Mouse (Mus musculus): Measurements from ENCODE around the gene Plcb1. TPM values are rescaled to one million over a fixed set of nuclear protein-coding genes. Genes with fewer than 3 reads are reported as not detected.

Gene Plcb1
- polyA plus RNA-seq, 1 experiment from 2014 or later: 7.0 TPM

DNA sequence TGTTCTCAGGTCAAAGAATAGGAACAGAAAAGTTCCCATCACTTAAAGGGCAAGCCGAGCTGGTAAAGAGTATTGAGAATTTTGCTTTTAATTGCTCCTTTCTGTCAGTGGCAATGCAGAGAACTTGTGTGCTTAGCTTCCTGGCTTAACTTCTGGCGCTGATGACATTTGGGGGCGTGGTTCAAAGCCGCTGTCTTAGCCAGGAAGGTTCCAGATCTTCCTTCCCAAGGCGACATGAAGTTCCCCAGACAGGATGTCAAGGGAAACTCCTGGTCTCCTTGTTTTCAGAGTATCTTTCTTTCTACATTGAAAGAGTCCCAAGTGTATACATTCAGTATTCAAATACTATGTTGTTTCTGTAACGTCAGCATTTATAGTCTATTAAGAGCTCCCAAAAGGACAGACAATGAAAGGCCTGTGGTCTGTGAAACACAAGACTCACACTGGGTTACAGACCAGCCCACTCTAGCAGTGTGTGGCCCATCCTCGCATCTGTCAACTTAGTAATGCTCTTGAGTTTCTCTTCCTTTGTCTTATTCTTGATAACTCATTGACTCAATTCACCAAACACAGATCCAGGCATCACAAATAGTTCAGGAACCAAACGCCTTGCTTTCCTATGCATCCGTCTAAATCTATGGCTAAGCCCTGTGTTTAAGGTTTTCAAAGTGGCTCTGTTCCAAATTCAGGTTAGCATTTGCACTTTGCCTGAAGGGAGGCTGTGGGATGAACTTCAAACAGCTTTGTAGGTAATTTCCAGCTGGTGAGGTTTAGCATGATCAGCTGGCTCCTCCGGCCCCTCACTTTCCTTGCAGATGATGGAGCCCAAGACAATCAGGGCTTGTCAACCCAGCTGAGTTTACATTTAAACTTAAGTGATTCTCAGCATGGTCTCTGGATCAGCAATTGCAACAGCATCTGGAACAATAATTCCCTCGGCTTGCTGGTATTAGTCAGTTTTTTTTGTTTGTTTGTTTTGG lies 418.6 kb downstream of the Plcb1 start:
- Histone ChIP-seq H3K4me1 (ENCODE audit: control insufficient read depth, insufficient read depth, low read length) (no peaks in the 10 kb centered on the region), H3K36me3 (replicated peaks; ENCODE audit: control insufficient read depth, insufficient read depth, low read depth, low read length) (no peaks in the 10 kb centered on the region), H3K9ac (replicated peaks; ENCODE audit: low read length) (no peak overlapping the region), H3K4me3 (ENCODE audit: low read depth, low read length) (no peak overlapping the region), H3K4me2 (ENCODE audit: low read depth, low read length) (no peak overlapping the region), H3K27me3 (ENCODE audit: control insufficient read depth, insufficient read depth, low read length) (no peaks in the 10 kb centered on the region), H3K9me3 (replicated peaks; ENCODE audit: control insufficient read depth, low read length) (no peaks in the 10 kb centered on the region), H3K27ac (replicated peaks; ENCODE audit: low read depth, low read length) (no peak overlapping the region)
- ATAC-seq (replicated peaks; ENCODE audit: insufficient number of reproducible peaks, low FRiP score, low TSS enrichment, low read depth): no peak
- WGBS: 82% methylated on average over 11 of the region's 11 CpGs
- DNase-seq (ENCODE audit: low spot score): peak; percentile 13

DNA sequence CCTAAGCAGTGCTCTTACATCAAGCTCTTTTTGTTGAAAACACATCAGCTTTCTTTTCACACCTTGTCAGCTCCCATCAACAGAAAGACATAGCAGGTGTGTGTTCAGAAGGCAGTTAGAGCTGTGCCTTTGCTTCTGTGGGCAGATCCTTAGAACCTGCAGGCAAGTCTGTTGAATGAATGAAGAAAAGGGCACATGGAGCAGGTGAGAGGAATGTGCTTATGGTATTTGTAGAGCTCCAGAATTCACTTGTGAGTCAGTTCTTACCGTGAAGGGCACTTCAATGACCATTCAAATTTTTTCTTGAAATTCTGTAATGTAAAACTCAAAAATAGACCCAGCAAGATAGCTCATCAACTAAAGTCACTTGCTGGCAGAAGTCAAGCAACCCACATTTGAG lies 423.0 kb downstream of the Plcb1 start:
- ATAC-seq (replicated peaks; ENCODE audit: insufficient number of reproducible peaks, low FRiP score, low TSS enrichment, low read depth) (no peak), DNase-seq (ENCODE audit: low spot score) (no peak)
- no peak overlapping the region for H3K4me2 ChIP-seq (ENCODE audit: low read depth, low read length)
- H3K4me1 ChIP-seq (ENCODE audit: control insufficient read depth, insufficient read depth, low read length): no peaks in the 10 kb centered on the region
- no peaks in the 10 kb centered on the region for H3K36me3 ChIP-seq (replicated peaks; ENCODE audit: control insufficient read depth, insufficient read depth, low read depth, low read length)
- WGBS: 91% methylated on average over 1 of the region's 1 CpGs
- H3K27me3 ChIP-seq (ENCODE audit: control insufficient read depth, insufficient read depth, low read length): no peaks in the 10 kb centered on the region
- no peak overlapping the region for H3K4me3 ChIP-seq (ENCODE audit: low read depth, low read length)
- H3K9me3 ChIP-seq (replicated peaks; ENCODE audit: control insufficient read depth, low read length): no peaks in the 10 kb centered on the region
- H3K9ac ChIP-seq (replicated peaks; ENCODE audit: low read length): no peak overlapping the region
- H3K27ac ChIP-seq (replicated peaks; ENCODE audit: low read depth, low read length): no peak overlapping the region

GRCm38 (mm10) chr2:135214746-135215448 lies 429.0 kb downstream of the Plcb1 start:
- ATAC-seq (replicated peaks; ENCODE audit: insufficient number of reproducible peaks, low FRiP score, low TSS enrichment, low read depth): no peak
- no peak for DNase-seq (ENCODE audit: low spot score)
- H3K27ac ChIP-seq (replicated peaks; ENCODE audit: low read depth, low read length): no peak overlapping the region
- H3K4me3 ChIP-seq (ENCODE audit: low read depth, low read length): no peak overlapping the region
- no peaks in the 10 kb centered on the region for H3K36me3 ChIP-seq (replicated peaks; ENCODE audit: control insufficient read depth, insufficient read depth, low read depth, low read length)
- no peak overlapping the region for H3K4me2 ChIP-seq (ENCODE audit: low read depth, low read length)
- 48% methylated on average over 4 of the region's 4 CpGs for WGBS
- no peak overlapping the region for H3K9ac ChIP-seq (replicated peaks; ENCODE audit: low read length)
- H3K4me1 ChIP-seq (ENCODE audit: control insufficient read depth, insufficient read depth, low read length): no peaks in the 10 kb centered on the region
- no peaks in the 10 kb centered on the region for H3K9me3 ChIP-seq (replicated peaks; ENCODE audit: control insufficient read depth, low read length)
- H3K27me3 ChIP-seq (ENCODE audit: control insufficient read depth, insufficient read depth, low read length): no peaks in the 10 kb centered on the region

GRCm38 (mm10) chr2:135219406-135219805 lies 433.5 kb downstream of the Plcb1 start:
- H3K36me3 ChIP-seq (replicated peaks; ENCODE audit: control insufficient read depth, insufficient read depth, low read depth, low read length): no peaks in the 10 kb centered on the region
- ATAC-seq (replicated peaks; ENCODE audit: insufficient number of reproducible peaks, low FRiP score, low TSS enrichment, low read depth): no peak
- no peak overlapping the region for H3K27ac ChIP-seq (replicated peaks; ENCODE audit: low read depth, low read length)
- H3K9me3 ChIP-seq (replicated peaks; ENCODE audit: control insufficient read depth, low read length): no peaks in the 10 kb centered on the region
- no peak overlapping the region for H3K4me3 ChIP-seq (ENCODE audit: low read depth, low read length)
- H3K27me3 ChIP-seq (ENCODE audit: control insufficient read depth, insufficient read depth, low read length): no peaks in the 10 kb centered on the region
- H3K4me1 ChIP-seq (ENCODE audit: control insufficient read depth, insufficient read depth, low read length): no peaks in the 10 kb centered on the region
- WGBS: 81% methylated on average over 3 of the region's 3 CpGs
- H3K4me2 ChIP-seq (ENCODE audit: low read depth, low read length): no peak overlapping the region
- DNase-seq (ENCODE audit: low spot score): no peak
- H3K9ac ChIP-seq (replicated peaks; ENCODE audit: low read length): no peak overlapping the region

GRCm38 (mm10) chr2:135225604-135226025 lies 439.7 kb downstream of the Plcb1 start:
- H3K4me2 ChIP-seq (ENCODE audit: low read depth, low read length): no peak overlapping the region
- H3K36me3 ChIP-seq (replicated peaks; ENCODE audit: control insufficient read depth, insufficient read depth, low read depth, low read length): no peaks in the 10 kb centered on the region
- WGBS: 59% methylated on average over 3 of the region's 3 CpGs
- no peak overlapping the region for H3K27ac ChIP-seq (replicated peaks; ENCODE audit: low read depth, low read length)
- no peaks in the 10 kb centered on the region for H3K9me3 ChIP-seq (replicated peaks; ENCODE audit: control insufficient read depth, low read length)
- no peaks in the 10 kb centered on the region for H3K4me1 ChIP-seq (ENCODE audit: control insufficient read depth, insufficient read depth, low read length)
- H3K9ac ChIP-seq (replicated peaks; ENCODE audit: low read length): no peak overlapping the region
- DNase-seq (ENCODE audit: low spot score): no peak
- H3K27me3 ChIP-seq (ENCODE audit: control insufficient read depth, insufficient read depth, low read length): no peaks in the 10 kb centered on the region
- ATAC-seq (replicated peaks; ENCODE audit: insufficient number of reproducible peaks, low FRiP score, low TSS enrichment, low read depth): no peak
- no peak overlapping the region for H3K4me3 ChIP-seq (ENCODE audit: low read depth, low read length)

GRCm38 (mm10) chr2:135230262-135230661 lies 444.4 kb downstream of the Plcb1 start:
- no peak overlapping the region for H3K4me2 ChIP-seq (ENCODE audit: low read depth, low read length)
- H3K27me3 ChIP-seq (ENCODE audit: control insufficient read depth, insufficient read depth, low read length): no peaks in the 10 kb centered on the region
- no peaks in the 10 kb centered on the region for H3K4me1 ChIP-seq (ENCODE audit: control insufficient read depth, insufficient read depth, low read length)
- DNase-seq (ENCODE audit: low spot score) (no peak), ATAC-seq (replicated peaks; ENCODE audit: insufficient number of reproducible peaks, low FRiP score, low TSS enrichment, low read depth) (no peak)
- WGBS: 88% methylated on average over 3 of the region's 3 CpGs
- no peak overlapping the region for H3K27ac ChIP-seq (replicated peaks; ENCODE audit: low read depth, low read length)
- H3K36me3 ChIP-seq (replicated peaks; ENCODE audit: control insufficient read depth, insufficient read depth, low read depth, low read length): no peaks in the 10 kb centered on the region
- no peak overlapping the region for H3K4me3 ChIP-seq (ENCODE audit: low read depth, low read length)
- H3K9me3 ChIP-seq (replicated peaks; ENCODE audit: control insufficient read depth, low read length): no peaks in the 10 kb centered on the region
- H3K9ac ChIP-seq (replicated peaks; ENCODE audit: low read length): no peak overlapping the region

DNA sequence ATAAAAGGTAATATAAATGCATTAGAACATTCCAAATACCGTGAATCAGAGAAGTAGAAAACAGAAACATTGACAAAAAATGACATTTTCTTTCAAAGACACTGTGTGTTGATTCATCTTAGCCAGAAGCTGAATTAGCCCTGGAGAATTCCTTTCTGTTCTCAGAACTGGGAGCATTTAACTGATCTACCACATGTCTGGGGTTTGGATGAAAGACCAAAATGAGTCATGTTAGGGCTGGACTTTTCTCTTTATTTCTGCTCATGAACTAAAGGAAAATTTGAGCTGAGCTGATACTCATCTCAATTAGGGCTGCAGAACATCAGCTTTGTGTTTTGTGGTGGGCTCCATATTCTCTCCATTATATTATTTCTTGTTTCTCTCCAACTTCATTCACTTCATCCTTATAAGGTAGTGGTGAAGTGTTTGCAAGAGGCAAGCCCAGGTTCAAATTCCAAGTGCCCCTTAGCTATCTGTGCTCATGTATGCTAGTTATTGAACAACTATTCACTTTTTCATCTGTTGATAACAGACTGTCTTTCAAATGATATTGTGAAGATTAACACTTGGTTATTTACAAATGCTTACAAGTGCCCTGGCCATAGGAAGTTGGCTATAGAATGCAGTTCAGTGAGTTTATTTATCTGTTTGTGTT lies 456.9 kb downstream of the Plcb1 start:
- H3K4me2 ChIP-seq (ENCODE audit: low read depth, low read length): no peak overlapping the region
- no peaks in the 10 kb centered on the region for H3K4me1 ChIP-seq (ENCODE audit: control insufficient read depth, insufficient read depth, low read length)
- H3K27ac ChIP-seq (replicated peaks; ENCODE audit: low read depth, low read length): no peak overlapping the region
- WGBS: 89% methylated on average over 1 of the region's 1 CpGs
- H3K36me3 ChIP-seq (replicated peaks; ENCODE audit: control insufficient read depth, insufficient read depth, low read depth, low read length): no peaks in the 10 kb centered on the region
- ATAC-seq (replicated peaks; ENCODE audit: insufficient number of reproducible peaks, low FRiP score, low TSS enrichment, low read depth) (no peak), DNase-seq (ENCODE audit: low spot score) (no peak)
- no peak overlapping the region for H3K4me3 ChIP-seq (ENCODE audit: low read depth, low read length)
- no peaks in the 10 kb centered on the region for H3K9me3 ChIP-seq (replicated peaks; ENCODE audit: control insufficient read depth, low read length)
- H3K9ac ChIP-seq (replicated peaks; ENCODE audit: low read length): no peak overlapping the region
- no peaks in the 10 kb centered on the region for H3K27me3 ChIP-seq (ENCODE audit: control insufficient read depth, insufficient read depth, low read length)
